Mouse (Mus musculus) adrenal gland (tissue): ENCODE results near the gene Wwox.

ENCODE experiments used
- intact Hi-C: fragments of 180-260 bp; cut with DNase I; formaldehyde crosslinking; loops from one replicate; pipeline ENCODE4 v1.15.1; 2025

The Wwox gene

GRCm38 (mm10) chr8:114529581-114529980 lies 90.1 kb downstream of the Wwox start:
- intact Hi-C loops = no loop called here

- intact Hi-C loops = no loop called here
Measured at GRCm38 (mm10) chr8:114536201-114536600, 96.7 kb downstream of the Wwox start.

GRCm38 (mm10) chr8:114541132-114541531 lies 101.7 kb downstream of the Wwox start:
- intact Hi-C loops = loop anchor here (2.0 to 10.0 kb wide), 4 partner anchors 174 to 1164 kb away; partner anchors contain the start of gene Maf

GRCm38 (mm10) chr8:114548360-114548759 lies 108.9 kb downstream of the Wwox start:
- intact Hi-C loops = loop anchor here (10.0 kb wide), 2 partner anchors 166 to 1156 kb away; partner anchors contain the start of gene Maf

- intact Hi-C loops = loop anchor here (10.0 kb wide), 2 partner anchors 166 to 1156 kb away; partner anchors contain the start of gene Maf
Measured at GRCm38 (mm10) chr8:114548837-114549236, 109.4 kb downstream of the Wwox start.

- intact Hi-C loops = no loop called here
Measured at GRCm38 (mm10) chr8:114550029-114550428, 110.6 kb downstream of the Wwox start.

- intact Hi-C loops = no loop called here
Measured at GRCm38 (mm10) chr8:114552606-114553005, 113.2 kb downstream of the Wwox start.

- intact Hi-C loops = no loop called here
Measured at GRCm38 (mm10) chr8:114554966-114555365, 115.5 kb downstream of the Wwox start.

- intact Hi-C loops = no loop called here
Measured at GRCm38 (mm10) chr8:114555491-114556202, 116.2 kb downstream of the Wwox start.

- intact Hi-C loops = no loop called here
Measured at GRCm38 (mm10) chr8:114561191-114561590, 121.7 kb downstream of the Wwox start.

GRCm38 (mm10) chr8:114562486-114562885 lies 123.0 kb downstream of the Wwox start:
- intact Hi-C loops = no loop called here

- intact Hi-C loops = no loop called here
Measured at GRCm38 (mm10) chr8:114563361-114563760, 123.9 kb downstream of the Wwox start.

GRCm38 (mm10) chr8:114564036-114564435 lies 124.6 kb downstream of the Wwox start:
- intact Hi-C loops = no loop called here

GRCm38 (mm10) chr8:114568531-114569166 lies 129.2 kb downstream of the Wwox start:
- intact Hi-C loops = no loop called here

GRCm38 (mm10) chr8:114573014-114573746 lies 133.7 kb downstream of the Wwox start:
- intact Hi-C loops = no loop called here

GRCm38 (mm10) chr8:114573747-114574093 lies 134.3 kb downstream of the Wwox start:
- intact Hi-C loops = no loop called here

GRCm38 (mm10) chr8:114579292-114579691 lies 139.8 kb downstream of the Wwox start:
- intact Hi-C loops = no loop called here

- intact Hi-C loops = no loop called here
Measured at GRCm38 (mm10) chr8:114580684-114581083, 141.2 kb downstream of the Wwox start.

- intact Hi-C loops = loop anchor here (5.0 kb wide), 1 partner anchor 127 kb away; no protein-coding TSS in a partner anchor
Measured at GRCm38 (mm10) chr8:114590336-114590867, 150.9 kb downstream of the Wwox start.

GRCm38 (mm10) chr8:114591296-114592280 lies 152.1 kb downstream of the Wwox start:
- intact Hi-C loops = loop anchor here (5.0 kb wide), 1 partner anchor 126 kb away; no protein-coding TSS in a partner anchor
